Mouse (Mus musculus) spleen, postnatal 36 days (tissue): ENCODE measurements around the gene Ncoa5.

Experiments
- DNase-seq, 2 experiments: peaks; one replicate each; pipeline ENCODE4 v3.0.0; 2022; ENCODE audit warnings: low spot score in 2 of 2, mixed read lengths in 1 of 2

Gene Ncoa5

GRCm38 (mm10) chr2:164957548-164958315 lies 76.9 kb downstream of the Ncoa5 start:
- no peak for DNase-seq

- DNase-seq: no peak
Measured at GRCm38 (mm10) chr2:164956195-164956594, 78.5 kb downstream of the Ncoa5 start.

- DNase-seq: no peak
Measured at GRCm38 (mm10) chr2:164955725-164956124, 78.9 kb downstream of the Ncoa5 start.

GRCm38 (mm10) chr2:164953224-164953623 lies 81.4 kb downstream of the Ncoa5 start:
- peak; percentile 48 to 54 for DNase-seq

- no peak for DNase-seq
Measured at GRCm38 (mm10) chr2:164952448-164952847, 82.2 kb downstream of the Ncoa5 start.

- DNase-seq: no peak
Measured at GRCm38 (mm10) chr2:164951745-164952144, 82.9 kb downstream of the Ncoa5 start.

GRCm38 (mm10) chr2:164950501-164950900 lies 84.2 kb downstream of the Ncoa5 start:
- DNase-seq: no peak
